Mouse (Mus musculus): ENCODE results near the gene Tlx3. TPM values are rescaled to one million over a fixed set of nuclear protein-coding genes. Genes with fewer than 3 reads are reported as not detected.

Gene Tlx3
- total RNA-seq, 2 experiments from 2014 or later, result not detected

DNA sequence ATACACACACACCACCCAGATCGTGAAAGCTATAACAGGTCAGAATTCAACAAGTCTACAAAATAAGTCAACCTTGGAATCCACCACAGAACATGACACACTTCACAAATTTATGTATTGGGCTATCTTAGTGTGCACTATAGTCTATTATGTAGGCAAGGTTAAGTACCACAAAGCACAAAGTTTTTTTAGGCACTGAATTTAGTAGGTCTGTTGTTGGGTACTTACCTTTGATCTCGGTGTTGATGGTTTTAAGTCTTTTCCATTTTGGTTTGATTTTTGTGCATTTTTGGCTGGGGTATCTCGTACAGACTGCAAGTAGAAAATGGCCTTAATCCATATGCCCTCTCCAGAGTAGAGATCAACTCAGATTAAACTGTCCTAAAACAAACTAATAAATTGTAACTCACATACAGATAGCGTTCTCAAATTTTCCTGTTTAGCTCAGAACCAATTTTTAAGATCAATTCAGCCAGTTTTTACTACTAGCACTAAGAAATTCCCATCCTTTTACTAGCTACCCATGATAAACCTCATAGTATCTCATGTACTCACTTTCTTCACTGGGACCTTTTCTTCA is 46.9 kb downstream of the Tlx3 start:
- TF ChIP-seq CTCF (IDR thresholded peaks at IDR 0.05), result no peak
- intact Hi-C loops (cut with DNase I), result no loop called here
- Histone ChIP-seq H3K4me3 (no peak overlapping the region), H3K27ac (no peak overlapping the region)
- no peak for DNase-seq

DNA sequence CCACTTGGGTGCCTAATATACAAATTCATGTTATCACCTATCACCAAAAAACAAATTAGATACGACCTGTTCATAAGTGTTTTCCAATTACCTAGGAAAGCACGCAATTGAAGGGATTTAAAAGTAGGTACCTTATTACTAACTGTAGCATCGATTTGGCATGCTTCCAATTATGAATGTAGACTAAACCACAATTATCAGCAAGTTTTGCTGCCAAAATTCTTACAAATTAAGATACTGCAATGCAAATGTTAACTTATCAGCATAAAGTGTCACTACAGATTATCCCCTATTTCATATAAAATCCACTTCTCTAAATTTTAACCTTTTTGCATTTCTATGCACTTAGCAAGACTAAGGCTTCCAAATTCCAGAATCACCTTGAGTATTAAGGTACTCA is 48.9 kb downstream of the Tlx3 start:
- DNase-seq, result no peak
- TF ChIP-seq CTCF (IDR thresholded peaks at IDR 0.05), result no peak
- intact Hi-C loops (cut with DNase I), result no loop called here
- no peak overlapping the region for H3K4me3 ChIP-seq
- no peak overlapping the region for H3K27ac ChIP-seq

DNA sequence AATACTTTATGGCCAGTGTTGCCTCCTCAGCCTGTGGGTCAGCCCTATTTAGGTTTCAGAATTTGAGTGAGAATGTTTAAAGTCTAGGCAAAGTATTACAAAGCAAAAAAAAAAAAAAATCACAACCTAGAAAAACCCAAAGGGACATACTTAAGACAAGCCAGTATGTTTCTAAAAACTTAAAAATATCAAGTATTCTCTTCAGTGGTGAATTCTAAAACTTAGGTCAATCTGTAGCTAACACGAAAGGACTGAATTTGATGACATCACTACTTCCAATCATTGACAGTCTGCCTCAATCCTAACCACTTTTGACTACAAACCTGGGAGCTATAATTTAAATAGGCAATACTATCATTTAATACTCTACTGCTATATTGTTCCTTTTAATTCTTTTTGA is 50.4 kb downstream of the Tlx3 start:
- no peak overlapping the region for H3K27ac ChIP-seq
- H3K4me3 ChIP-seq, result no peak overlapping the region
- no peak for DNase-seq
- TF ChIP-seq CTCF (IDR thresholded peaks at IDR 0.05), result no peak
- intact Hi-C loops (cut with DNase I), result no loop called here

DNA sequence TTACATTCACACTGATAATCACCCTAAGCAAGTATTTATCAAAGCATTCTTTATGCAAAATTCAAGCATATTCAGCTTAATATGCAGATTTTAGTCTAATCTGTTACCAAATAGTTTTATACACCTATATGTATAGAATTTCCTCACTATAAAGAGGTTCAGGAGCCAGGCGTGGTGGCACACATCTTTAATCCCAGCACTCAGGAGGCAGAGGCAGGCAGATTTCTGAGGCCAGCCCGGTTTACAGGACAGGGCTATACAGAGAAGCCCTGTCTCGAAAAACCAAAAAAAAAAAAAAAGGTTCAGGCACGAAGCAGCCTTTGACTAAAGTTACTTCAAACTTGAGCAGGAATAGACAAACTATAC is 51.6 kb downstream of the Tlx3 start:
- no peak for DNase-seq
- Histone ChIP-seq H3K4me3 (no peak overlapping the region), H3K27ac (no peak overlapping the region)
- intact Hi-C loops (cut with DNase I), result no loop called here
- no peak for TF ChIP-seq CTCF (IDR thresholded peaks at IDR 0.05)

- intact Hi-C loops (cut with DNase I), result no loop called here
- no peak for DNase-seq
- Histone ChIP-seq H3K27ac (no peak overlapping the region), H3K4me3 (no peak overlapping the region)
- no peak for TF ChIP-seq CTCF (IDR thresholded peaks at IDR 0.05)
Measured at GRCm38 (mm10) chr11:33151128-33151779, 52.1 kb downstream of the Tlx3 start.

Other genes starting within 250 kb of the Tlx3 start
- gene Fgf18, start 56.2 kb downstream of the Tlx3 start, total RNA-seq (2021), result 1 to 10 TPM in 1 of 2 experiments, under 1 TPM in 1; 0.89 to 2.5 TPM
- 100 to 1,000 TPM; 129 to 144 TPM for gene Npm1, start 40.4 kb downstream of the Tlx3 start, total RNA-seq (2021)
- gene Gm12117, start 73.1 kb upstream of the Tlx3 start, total RNA-seq (2021), result not detected